Mouse (Mus musculus): Measurements from ENCODE around the gene Tmem169. TPM values are rescaled to one million over a fixed set of nuclear protein-coding genes. Genes with fewer than 3 reads are reported as not detected.
A peak's percentile ranks its signal among the peaks of the same experiment; 100 is the strongest.
"Not testable (repeated sequence)": the region's sequence is repeated elsewhere in the genome, so short reads cannot be mapped to it uniquely, and the experiment has no call there.

The Tmem169 gene
- 0.33 and 0.47 TPM in 2 replicates for polyA plus RNA-seq (2011; ENCODE audit: insufficient read length, low read depth, missing spikeins)

GRCm38 (mm10) chr1:72283992-72284485 is at the start of gene Tmem169, which contains the start of gene Pecr:
Tmem169 (plus strand) TSS chr1:72284369.
Pecr (minus strand) TSS chr1:72284314.
- Histone ChIP-seq H3K27ac (ENCODE audit: insufficient read depth, low read length) (no peak within 1 kb of the TSS; the same call in 1 of the 2 replicates), H3K4me3 (ENCODE audit: insufficient read depth, low read length) (peak within 1 kb of the TSS; percentile 85), H3K4me1 (ENCODE audit: control insufficient read depth, insufficient read depth, low read length) (no peaks in the 10 kb centered on the region)
- no peak for TF ChIP-seq CTCF (IDR thresholded peaks at IDR 0.05; ENCODE audit: borderline replicate concordance, insufficient read depth, low read length)
- peak; percentile 87 for TF ChIP-seq POLR2A (IDR thresholded peaks at IDR 0.05; ENCODE audit: low read depth, low read length)

- H3K4me3 ChIP-seq (ENCODE audit: insufficient read depth, low read length): peak overlapping the region; percentile 43
- H3K4me1 ChIP-seq (ENCODE audit: control insufficient read depth, insufficient read depth, low read length); H3K27ac ChIP-seq (ENCODE audit: insufficient read depth, low read length): not testable (repeated sequence)
- peak; percentile 73 for TF ChIP-seq POLR2A (IDR thresholded peaks at IDR 0.05; ENCODE audit: low read depth, low read length)
Observed at GRCm38 (mm10) chr1:72236363-72237006, 47.7 kb upstream of the Tmem169 start.

GRCm38 (mm10) chr1:72237007-72237775 is 47.0 kb upstream of the Tmem169 start:
- Histone ChIP-seq H3K4me3 (ENCODE audit: insufficient read depth, low read length) (no peak overlapping the region), H3K27ac (ENCODE audit: insufficient read depth, low read length) (no peak overlapping the region), H3K4me1 (ENCODE audit: control insufficient read depth, insufficient read depth, low read length) (peaks cover 4% of the 10 kb centered on the region; the same call in 1 of the 2 replicates)
- TF ChIP-seq POLR2A (IDR thresholded peaks at IDR 0.05; ENCODE audit: low read depth, low read length): no peak
- TF ChIP-seq CTCF (IDR thresholded peaks at IDR 0.05; ENCODE audit: borderline replicate concordance, insufficient read depth, low read length): no peak

GRCm38 (mm10) chr1:72238016-72238580 is 46.1 kb upstream of the Tmem169 start:
- no peak overlapping the region for H3K4me3 ChIP-seq (ENCODE audit: insufficient read depth, low read length)

GRCm38 (mm10) chr1:72239113-72239512 is 45.1 kb upstream of the Tmem169 start:
- H3K27ac ChIP-seq (ENCODE audit: insufficient read depth, low read length); H3K4me1 ChIP-seq (ENCODE audit: control insufficient read depth, insufficient read depth, low read length): not testable (repeated sequence)

More at GRCm38 (mm10) chr1:72238016-72238580, 46.1 kb upstream of the Tmem169 start:
- peak overlapping the region; percentile 13; the same call in 1 of the 2 replicates for H3K27ac ChIP-seq (ENCODE audit: insufficient read depth, low read length)
- H3K4me1 ChIP-seq (ENCODE audit: control insufficient read depth, insufficient read depth, low read length): peaks cover 4% of the 10 kb centered on the region; the same call in 1 of the 2 replicates
- TF ChIP-seq CTCF (IDR thresholded peaks at IDR 0.05; ENCODE audit: borderline replicate concordance, insufficient read depth, low read length) (no peak), POLR2A (IDR thresholded peaks at IDR 0.05; ENCODE audit: low read depth, low read length) (no peak)

GRCm38 (mm10) chr1:72242581-72243143 is 41.5 kb upstream of the Tmem169 start:
- TF ChIP-seq CTCF (IDR thresholded peaks at IDR 0.05; ENCODE audit: borderline replicate concordance, insufficient read depth, low read length): no peak
- no peak for TF ChIP-seq POLR2A (IDR thresholded peaks at IDR 0.05; ENCODE audit: low read depth, low read length)

More at GRCm38 (mm10) chr1:72239113-72239512, 45.1 kb upstream of the Tmem169 start:
- not testable (repeated sequence) for H3K4me3 ChIP-seq (ENCODE audit: insufficient read depth, low read length)

DNA sequence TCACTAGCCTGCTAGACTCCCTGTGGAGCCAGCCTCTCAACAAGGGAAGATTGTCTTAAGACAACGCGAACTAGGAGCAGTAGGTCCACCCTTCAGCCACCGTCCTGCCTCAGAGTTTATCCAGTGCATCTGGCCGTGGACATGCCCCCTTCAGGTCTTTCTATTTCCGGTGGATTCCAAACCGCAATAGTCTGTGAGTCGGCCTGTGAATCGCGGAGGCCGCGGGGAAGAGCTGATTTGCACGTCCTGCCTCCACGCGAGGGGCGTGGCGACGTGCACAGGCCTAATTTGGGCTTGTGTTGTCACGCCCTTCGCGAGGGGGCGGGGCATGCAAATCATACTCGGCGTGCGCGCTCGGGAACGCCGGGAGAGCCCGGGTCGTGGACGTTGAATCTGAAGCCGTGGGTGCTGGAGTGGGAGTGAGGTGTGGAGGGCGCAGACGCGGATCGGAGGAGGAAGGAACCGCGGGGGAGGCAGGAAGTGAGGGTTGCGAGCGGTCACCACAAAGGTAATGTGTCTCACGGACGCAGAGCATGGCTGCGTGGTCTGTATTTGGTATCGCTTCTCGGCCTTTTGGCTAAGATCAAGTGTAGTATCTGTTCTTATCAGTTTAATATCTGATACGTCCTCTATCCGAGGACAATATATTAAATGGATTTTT is 40.4 kb upstream of the Tmem169 start:
- TF ChIP-seq POLR2A (IDR thresholded peaks at IDR 0.05; ENCODE audit: low read depth, low read length) (peak; percentile 95; the same call in 1 of the 2 replicates), CTCF (IDR thresholded peaks at IDR 0.05; ENCODE audit: borderline replicate concordance, insufficient read depth, low read length) (no peak)
- H3K4me1 ChIP-seq (ENCODE audit: control insufficient read depth, insufficient read depth, low read length): no peaks in the 10 kb centered on the region
- no peak overlapping the region; the same call in 1 of the 2 replicates for H3K4me3 ChIP-seq (ENCODE audit: insufficient read depth, low read length)
- H3K27ac ChIP-seq (ENCODE audit: insufficient read depth, low read length): peak overlapping the region; percentile 93

More at GRCm38 (mm10) chr1:72242581-72243143, 41.5 kb upstream of the Tmem169 start:
- peaks cover 4% of the 10 kb centered on the region; the same call in 1 of the 2 replicates for H3K4me1 ChIP-seq (ENCODE audit: control insufficient read depth, insufficient read depth, low read length)
- no peak overlapping the region for H3K27ac ChIP-seq (ENCODE audit: insufficient read depth, low read length)
- no peak overlapping the region for H3K4me3 ChIP-seq (ENCODE audit: insufficient read depth, low read length)

DNA sequence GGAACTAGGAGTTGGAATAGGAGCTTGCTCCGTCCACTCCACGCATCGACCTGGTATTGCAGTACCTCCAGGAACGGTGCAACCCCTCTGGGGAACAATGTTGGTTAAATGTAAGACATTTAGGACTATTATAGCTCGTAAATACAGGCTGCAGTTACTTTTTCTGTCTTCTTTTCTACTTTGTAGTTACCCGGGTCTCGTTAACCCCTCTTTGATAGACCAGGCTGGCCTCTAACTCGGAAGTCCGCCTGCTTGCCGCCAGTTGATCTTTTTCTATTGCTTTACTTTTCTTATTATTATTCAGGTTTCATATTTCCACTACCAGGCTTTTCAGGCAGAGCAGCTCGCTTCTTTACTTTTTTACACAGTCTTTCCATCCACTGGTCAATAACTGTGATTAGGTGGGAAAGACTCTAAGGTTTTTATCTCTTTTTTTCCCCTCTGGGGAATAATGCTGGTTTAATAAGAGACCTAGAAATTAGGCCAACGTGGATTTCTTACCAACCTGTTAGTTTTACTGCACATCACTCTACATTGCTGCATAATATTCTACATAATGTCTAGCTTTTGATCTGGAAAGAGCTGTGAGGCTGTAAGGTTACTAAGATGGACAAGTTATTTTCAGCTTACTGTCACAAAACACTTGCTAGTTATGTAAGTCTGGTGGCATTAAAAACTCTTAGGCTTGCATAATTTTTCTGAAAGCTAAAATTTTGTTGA is 39.7 kb upstream of the Tmem169 start:
- Histone ChIP-seq H3K27ac (ENCODE audit: insufficient read depth, low read length) (no peak overlapping the region), H3K4me3 (ENCODE audit: insufficient read depth, low read length) (no peak overlapping the region), H3K4me1 (ENCODE audit: control insufficient read depth, insufficient read depth, low read length) (no peaks in the 10 kb centered on the region)
- TF ChIP-seq POLR2A (IDR thresholded peaks at IDR 0.05; ENCODE audit: low read depth, low read length) (peak; percentile 91), CTCF (IDR thresholded peaks at IDR 0.05; ENCODE audit: borderline replicate concordance, insufficient read depth, low read length) (no peak)

DNA sequence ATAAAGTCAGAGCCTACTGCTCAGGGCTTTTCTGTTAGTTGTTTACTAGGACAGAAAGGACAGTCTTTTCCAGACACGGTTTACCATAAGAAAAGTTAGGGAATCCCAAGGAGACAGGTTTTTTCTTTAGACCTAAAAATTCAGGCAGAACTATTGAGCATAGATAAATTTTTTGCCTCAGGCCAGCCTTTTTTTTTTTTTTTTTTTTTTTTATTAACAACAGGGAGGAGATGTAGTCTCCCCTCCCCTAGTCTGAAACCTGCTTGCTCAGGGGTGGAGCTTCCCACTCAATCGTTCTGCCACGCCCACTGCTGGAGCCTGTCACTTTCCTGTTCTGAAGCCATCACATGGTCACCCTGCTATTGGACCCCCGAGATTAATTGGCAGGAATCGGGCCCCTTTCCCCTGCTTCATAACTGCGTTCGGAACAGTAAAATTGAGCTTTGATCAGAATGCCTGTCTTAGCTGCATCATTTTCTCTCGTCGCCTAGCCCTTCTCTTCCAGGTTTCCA is 35.9 kb upstream of the Tmem169 start:
- H3K4me1 ChIP-seq (ENCODE audit: control insufficient read depth, insufficient read depth, low read length); H3K4me3 ChIP-seq (ENCODE audit: insufficient read depth, low read length); H3K27ac ChIP-seq (ENCODE audit: insufficient read depth, low read length): not testable (repeated sequence)

Data from embryonic fibroblast, embryonic 13.5 days (primary cell).